Mouse (Mus musculus) hindbrain, embryonic 13.5 days (tissue): ENCODE measurements around the gene Plekhg2. TPM values are rescaled to one million over a fixed set of nuclear protein-coding genes. Genes with fewer than 3 reads are reported as not detected.
A peak's percentile ranks its signal among the peaks of the same experiment; 100 is the strongest.
"Not testable (repeated sequence)": the region's sequence is repeated elsewhere in the genome, so short reads cannot be mapped to it uniquely, and the experiment has no call there.

Source experiments
- ATAC-seq: fragments of 200-750 bp; cut with Nextera tagmentation; 2 replicates; pipeline ENCODE4 v1.8.0; 2017; ENCODE audit warnings: moderate TSS enrichment; ENCODE audit not compliant: low FRiP score
- H3K27ac ChIP-seq: fragments of 300-500 bp; sonication (generic); 2 replicates; pipeline ENCODE4 v1.5.1; 2015; ENCODE audit warnings: inconsistent platforms, mild to moderate bottlenecking, moderate library complexity
- H3K27me3 ChIP-seq: fragments of 300-500 bp; sonication (generic); 2 replicates; pipeline ENCODE4 v1.6.1; 2015; ENCODE audit warnings: mild to moderate bottlenecking, inconsistent platforms
- H3K36me3 ChIP-seq: fragments of 300-500 bp; sonication (generic); 2 replicates; pipeline ENCODE4 v1.6.1; 2015; ENCODE audit warnings: mild to moderate bottlenecking, inconsistent platforms
- H3K4me1 ChIP-seq: fragments of 300-500 bp; sonication (generic); replicated peaks from 2 replicates; pipeline ENCODE4 v1.6.1; 2015; ENCODE audit warnings: inconsistent platforms
- H3K4me2 ChIP-seq: fragments of 300-500 bp; sonication (generic); 2 replicates; pipeline ENCODE4 v1.6.1; 2015; ENCODE audit warnings: inconsistent platforms, mild to moderate bottlenecking, moderate library complexity
- H3K4me3 ChIP-seq: fragments of 300-500 bp; sonication (generic); 2 replicates; pipeline ENCODE4 v1.5.1; 2015; ENCODE audit warnings: mild to moderate bottlenecking, inconsistent platforms
- H3K9ac ChIP-seq: fragments of 300-500 bp; sonication (generic); 2 replicates; pipeline ENCODE4 v1.6.1; 2015; ENCODE audit warnings: mild to moderate bottlenecking, inconsistent platforms
- H3K9me3 ChIP-seq: fragments of 300-500 bp; sonication (generic); 2 replicates; pipeline ENCODE4 v1.6.1; 2016; ENCODE audit warnings: inconsistent platforms
- WGBS: fragments of 180-500 bp; shearing (Covaris S2); methylation state at CpG from one replicate; pipeline ENCODE4 v1.1.7; 2015; 5-methylcytosine and 5-hydroxymethylcytosine counted together
- polyA plus RNA-seq: library from polyadenylated mRNA; unstranded; fragments of >200 nt; fragmentation: Nextera tagmentation; extraction: Ambion mirVana; gene quantifications from 2 replicates; pipeline ENCODE4 v1.2.1, GENCODE M21; 2015

Plekhg2 gene
- polyA plus RNA-seq, 1 experiment from 2014 or later = 34.6 TPM

DNA sequence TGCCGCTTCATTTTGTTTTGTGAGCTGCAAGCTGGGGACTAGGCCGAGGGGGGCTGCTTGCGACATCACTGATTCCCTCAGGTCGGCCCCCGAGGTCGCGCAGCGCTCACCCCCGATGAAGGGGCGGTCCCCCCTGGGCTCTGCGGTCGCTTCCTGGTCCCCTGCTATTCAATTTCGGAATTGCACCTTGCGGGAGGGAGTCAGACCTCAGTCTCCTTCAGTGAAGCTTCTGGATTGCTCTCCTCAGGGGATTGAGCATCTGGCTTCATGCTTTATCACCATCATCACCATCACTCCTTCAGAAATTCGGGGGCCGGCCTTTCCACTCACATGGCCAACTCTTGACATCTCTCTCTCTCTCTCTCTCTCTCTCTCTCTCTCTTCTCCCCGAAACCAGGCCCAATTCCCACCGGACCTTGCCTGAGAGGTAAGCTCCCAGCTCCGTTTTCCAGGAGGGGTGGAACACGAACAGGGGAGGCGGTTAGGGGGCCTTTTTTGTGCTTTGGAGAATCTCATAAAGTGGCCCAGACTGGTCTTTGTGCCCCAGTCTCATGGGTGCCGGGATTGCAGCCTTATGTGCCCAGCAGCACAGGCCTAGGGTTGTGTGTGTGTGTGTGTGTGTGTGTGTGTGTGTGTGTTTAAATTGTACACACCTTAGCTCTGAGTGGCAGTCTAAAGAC is 21.0 kb upstream of the Plekhg2 start:
- Histone ChIP-seq H3K9ac (peak overlapping the region; percentile 90), H3K27me3 (no peaks in the 10 kb centered on the region), H3K4me3 (peak overlapping the region; percentile 93), H3K4me2 (peak overlapping the region; percentile 90), H3K27ac (peak overlapping the region; percentile 86), H3K9me3 (no peaks in the 10 kb centered on the region), H3K4me1 (peaks cover 28% of the 10 kb centered on the region), H3K36me3 (peaks cover 57% of the 10 kb centered on the region)
- WGBS = 9% methylated on average over 22 of the region's 22 CpGs
- no peak for ATAC-seq

DNA sequence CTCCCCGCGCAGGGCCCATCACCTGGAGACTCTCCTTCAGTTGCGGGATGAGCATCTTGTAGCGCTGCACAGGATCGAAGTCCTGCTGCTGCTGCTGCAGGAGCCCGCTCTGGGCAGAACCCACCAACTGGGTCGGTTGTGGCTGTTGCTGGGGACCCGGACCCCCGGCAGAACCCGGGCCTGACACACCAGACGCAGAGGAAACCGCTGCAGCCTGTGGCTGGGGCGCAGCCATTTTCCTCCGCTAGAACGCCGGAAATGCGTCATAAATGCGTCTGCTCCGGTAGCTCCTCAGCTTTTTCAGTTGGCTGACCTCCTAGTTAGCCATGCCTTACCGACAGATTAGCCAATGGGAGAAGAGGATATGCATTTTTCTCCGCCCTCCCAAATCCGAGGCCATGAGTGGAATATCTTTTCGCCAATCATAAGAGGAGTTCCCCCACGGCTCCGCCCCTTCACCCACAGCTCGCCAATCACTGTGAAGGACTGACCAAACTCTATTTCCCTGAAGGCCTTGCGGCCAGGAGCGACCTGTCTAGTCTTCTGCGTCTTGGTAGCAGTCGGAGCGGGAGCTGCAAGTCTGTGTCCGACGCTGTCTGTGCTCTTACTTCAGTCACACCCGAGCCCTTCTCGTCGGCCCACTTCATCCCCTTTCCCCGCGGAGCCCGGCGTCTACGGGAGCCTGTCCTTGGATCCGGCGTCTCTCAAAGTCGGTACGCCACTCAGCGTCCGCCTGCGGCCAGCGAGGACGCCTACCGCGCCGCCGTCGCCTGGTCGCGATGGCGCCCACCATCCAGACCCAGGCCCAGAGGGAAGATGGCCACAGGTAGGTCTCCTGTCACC is 20.3 kb upstream of the Plekhg2 start, which contains the start of the genes Med29 and Paf1:
Med29 (minus strand) TSS at position 280 of the 843 bp plus-strand sequence.
Paf1 (plus strand) TSS at position 523 of the 843 bp plus-strand sequence.
- Histone ChIP-seq H3K36me3 (peaks cover 58% of the 10 kb centered on the region), H3K9ac (peak within 1 kb of the TSS; percentile 90), H3K4me2 (peak within 1 kb of the TSS; percentile 90), H3K27ac (peak within 1 kb of the TSS; percentile 86), H3K27me3 (no peaks in the 10 kb centered on the region), H3K4me1 (peaks cover 28% of the 10 kb centered on the region), H3K9me3 (no peaks in the 10 kb centered on the region), H3K4me3 (peak within 1 kb of the TSS; percentile 93)
- peak; percentile 99 for ATAC-seq
- under 1% methylated on average over 58 of the region's 58 CpGs for WGBS

DNA sequence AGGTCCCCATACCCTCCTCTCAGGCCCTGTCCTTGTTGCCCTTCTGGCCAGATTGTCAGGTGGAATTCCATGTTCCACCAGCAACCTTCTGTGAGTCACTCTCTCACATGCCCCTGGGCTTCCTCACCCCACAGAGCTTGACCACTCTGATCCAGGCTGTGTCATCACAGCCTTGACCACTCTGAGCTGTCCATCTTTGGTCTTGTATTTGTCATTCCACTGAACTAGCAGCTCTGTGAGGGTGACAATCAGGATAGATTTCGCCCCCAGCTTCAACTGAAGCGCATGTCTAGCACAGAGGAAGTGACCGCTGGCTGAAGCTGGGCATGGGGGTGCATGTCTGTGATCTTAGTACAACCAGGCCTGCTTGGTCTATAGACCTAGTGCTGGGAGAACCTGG is 17.9 kb upstream of the Plekhg2 start:
- no peak overlapping the region for H3K4me2 ChIP-seq
- 96% methylated on average over 3 of the region's 3 CpGs for WGBS
- H3K27ac ChIP-seq = no peak overlapping the region
- H3K4me3 ChIP-seq = no peak overlapping the region
- H3K4me1 ChIP-seq = peaks cover 28% of the 10 kb centered on the region
- no peaks in the 10 kb centered on the region for H3K9me3 ChIP-seq
- no peak for ATAC-seq
- peaks cover 58% of the 10 kb centered on the region for H3K36me3 ChIP-seq
- H3K27me3 ChIP-seq = no peaks in the 10 kb centered on the region
- H3K9ac ChIP-seq = no peak overlapping the region

DNA sequence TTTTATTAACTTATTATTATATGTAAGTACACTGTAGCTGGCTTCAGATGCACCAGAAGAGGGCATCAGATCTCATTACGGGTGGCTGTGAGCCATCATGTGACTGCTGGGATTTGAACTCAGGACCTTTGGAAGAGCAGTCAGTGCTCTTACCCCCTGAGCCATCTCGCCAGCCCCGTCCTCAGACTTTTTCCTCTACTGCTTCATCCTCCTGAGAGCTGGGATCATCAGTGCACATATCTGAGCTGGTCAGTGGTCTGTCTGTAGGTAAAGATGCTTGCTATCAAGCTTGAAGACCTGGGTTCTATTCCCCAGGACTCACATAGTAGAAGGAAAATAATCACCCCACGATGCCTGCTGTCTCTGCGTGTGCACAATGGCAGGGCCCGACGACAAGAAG is 15.0 kb upstream of the Plekhg2 start:
- peaks cover 56% of the 10 kb centered on the region for H3K36me3 ChIP-seq
- H3K27ac ChIP-seq, H3K4me3 ChIP-seq, ATAC-seq, H3K4me2 ChIP-seq, H3K27me3 ChIP-seq, H3K9ac ChIP-seq, H3K9me3 ChIP-seq: not testable (repeated sequence)
- peaks cover 22% of the 10 kb centered on the region for H3K4me1 ChIP-seq
- WGBS = 86% methylated on average over 7 of the region's 7 CpGs

DNA sequence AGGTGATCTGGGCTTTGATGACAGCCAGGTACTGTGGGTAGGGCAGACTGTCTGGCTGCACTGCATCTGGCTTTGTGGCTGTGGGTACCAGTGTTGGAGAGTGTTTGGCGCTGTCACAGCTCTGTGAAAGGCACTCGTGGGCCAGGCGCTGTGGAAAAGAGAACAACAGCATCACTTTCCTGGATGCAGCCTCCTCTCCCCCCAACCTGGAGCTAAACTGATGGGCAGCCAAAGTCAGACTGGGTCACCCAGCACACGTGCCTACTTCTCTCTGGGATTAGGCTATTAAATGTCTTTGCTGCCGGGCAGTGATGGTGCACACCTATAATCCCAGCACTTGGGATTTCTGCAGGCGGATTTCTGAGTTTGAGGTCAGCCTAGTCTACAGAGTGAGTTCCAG is 14.5 kb upstream of the Plekhg2 start:
- H3K4me2 ChIP-seq, H3K9ac ChIP-seq, ATAC-seq, H3K9me3 ChIP-seq, H3K4me3 ChIP-seq, H3K27ac ChIP-seq, H3K27me3 ChIP-seq: not testable (repeated sequence)
- Histone ChIP-seq H3K36me3 (peaks cover 56% of the 10 kb centered on the region), H3K4me1 (peaks cover 24% of the 10 kb centered on the region)
- 84% methylated on average over 6 of the region's 6 CpGs for WGBS

DNA sequence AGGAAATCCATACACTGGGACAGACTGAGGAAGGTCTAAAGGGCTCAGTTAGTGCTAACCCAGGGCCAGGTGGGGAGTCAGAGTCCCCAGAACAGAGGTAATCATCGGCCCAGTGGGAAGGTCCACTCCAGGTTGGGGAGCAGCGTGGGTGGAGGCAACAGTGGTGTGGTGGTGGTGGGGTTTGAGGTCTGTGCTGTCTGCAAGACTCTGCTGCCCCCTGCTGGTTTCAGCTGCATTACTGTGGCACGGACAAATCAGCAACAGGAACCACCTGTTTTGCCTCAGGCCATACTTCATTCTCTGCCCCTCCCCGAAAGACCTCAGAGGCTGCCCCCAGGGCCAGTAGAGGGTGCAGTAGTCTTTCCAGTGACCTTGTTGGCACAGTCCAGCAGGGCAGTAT is 14.1 kb upstream of the Plekhg2 start:
- peaks cover 23% of the 10 kb centered on the region for H3K4me1 ChIP-seq
- H3K9ac ChIP-seq = no peak overlapping the region
- no peaks in the 10 kb centered on the region; the same call in 1 of the 2 replicates for H3K27me3 ChIP-seq
- peak; percentile 43; the same call in 1 of the 2 replicates for ATAC-seq
- H3K27ac ChIP-seq = no peak overlapping the region
- H3K36me3 ChIP-seq = peaks cover 56% of the 10 kb centered on the region
- no peaks in the 10 kb centered on the region for H3K9me3 ChIP-seq
- no peak overlapping the region for H3K4me3 ChIP-seq
- H3K4me2 ChIP-seq = no peak overlapping the region
- WGBS = 27% methylated on average over 4 of the region's 4 CpGs

DNA sequence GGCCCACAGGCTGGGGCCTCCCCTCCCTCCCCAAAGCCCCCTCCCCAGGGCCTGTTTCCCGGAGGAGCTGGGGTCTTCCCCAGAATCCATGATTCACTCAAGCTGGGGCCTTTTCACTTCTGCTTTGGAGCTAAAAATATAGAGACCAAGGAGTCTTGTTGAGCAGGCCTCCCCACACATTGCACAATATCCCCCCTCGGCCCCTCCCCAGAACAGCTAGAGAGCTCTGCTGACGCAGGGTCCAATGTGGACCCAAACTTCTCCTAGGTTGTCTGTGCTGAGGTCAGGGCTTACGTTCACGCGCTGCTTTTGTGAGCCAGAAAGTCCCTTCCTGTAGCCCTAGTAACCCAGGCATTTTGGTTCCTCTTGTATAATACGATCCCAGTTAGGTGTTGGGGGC is 13.6 kb upstream of the Plekhg2 start:
- no peak for ATAC-seq
- Histone ChIP-seq H3K4me1 (peaks cover 22% of the 10 kb centered on the region), H3K9ac (0 out of 2 replicates have a peak overlapping the region, but pooled peaks have one; percentile 19), H3K4me3 (no peak overlapping the region), H3K27ac (no peak overlapping the region), H3K36me3 (peaks cover 56% of the 10 kb centered on the region), H3K9me3 (no peaks in the 10 kb centered on the region), H3K27me3 (peaks cover 4% of the 10 kb centered on the region; the same call in 1 of the 2 replicates), H3K4me2 (no peak overlapping the region)
- 86% methylated on average over 7 of the region's 7 CpGs for WGBS

DNA sequence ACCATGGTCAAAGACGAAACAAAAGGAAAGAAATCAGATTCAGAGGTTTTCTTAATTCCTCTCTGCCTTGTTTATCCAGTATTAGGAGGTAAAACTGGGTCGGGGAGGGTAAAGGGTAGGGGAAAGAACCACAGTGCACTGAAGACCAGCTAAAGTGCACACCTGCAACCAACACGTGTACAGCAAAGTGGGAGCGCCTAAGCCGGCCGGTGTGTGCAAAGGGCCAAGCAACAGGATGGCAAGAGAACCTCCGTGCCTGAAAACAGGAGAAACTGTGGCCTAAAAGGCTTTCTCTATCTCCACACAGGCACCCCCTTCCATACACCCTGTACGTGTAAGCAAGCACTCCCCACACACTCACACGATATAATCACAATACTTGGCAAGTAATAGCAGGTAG is 12.8 kb upstream of the Plekhg2 start:
- no peak for ATAC-seq
- Histone ChIP-seq H3K9me3 (no peaks in the 10 kb centered on the region), H3K4me2 (no peak overlapping the region), H3K9ac (no peak overlapping the region), H3K27ac (no peak overlapping the region), H3K36me3 (peaks cover 48% of the 10 kb centered on the region), H3K4me1 (peaks cover 25% of the 10 kb centered on the region), H3K4me3 (no peak overlapping the region), H3K27me3 (peaks cover 12% of the 10 kb centered on the region; the same call in 1 of the 2 replicates)
- 95% methylated on average over 9 of the region's 9 CpGs for WGBS

DNA sequence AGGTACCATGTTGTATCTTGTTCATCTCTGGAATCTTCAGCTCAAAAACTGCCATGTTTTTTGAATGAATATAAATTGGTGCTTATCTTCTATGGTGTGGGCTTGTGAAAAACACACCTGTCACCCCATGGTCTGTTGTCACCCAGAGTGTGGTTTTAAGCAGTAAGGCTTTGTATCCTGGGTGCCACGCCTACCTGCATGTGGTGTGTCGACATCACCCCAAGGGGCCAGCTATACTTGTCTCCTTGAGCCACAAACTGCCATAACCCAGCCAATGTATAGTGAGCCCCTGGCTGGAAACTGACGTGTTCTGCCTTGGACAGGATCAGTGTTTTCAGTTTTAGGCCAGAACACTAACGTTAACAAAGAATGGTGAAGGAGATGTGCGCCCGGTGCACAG is 11.8 kb upstream of the Plekhg2 start:
- Histone ChIP-seq H3K27me3 (peaks cover 13% of the 10 kb centered on the region; the same call in 1 of the 2 replicates), H3K4me3 (no peak overlapping the region), H3K4me1 (peaks cover 30% of the 10 kb centered on the region), H3K9me3 (no peaks in the 10 kb centered on the region), H3K4me2 (no peak overlapping the region), H3K9ac (no peak overlapping the region), H3K27ac (no peak overlapping the region), H3K36me3 (peaks cover 39% of the 10 kb centered on the region)
- 92% methylated on average over 6 of the region's 6 CpGs for WGBS
- no peak for ATAC-seq

DNA sequence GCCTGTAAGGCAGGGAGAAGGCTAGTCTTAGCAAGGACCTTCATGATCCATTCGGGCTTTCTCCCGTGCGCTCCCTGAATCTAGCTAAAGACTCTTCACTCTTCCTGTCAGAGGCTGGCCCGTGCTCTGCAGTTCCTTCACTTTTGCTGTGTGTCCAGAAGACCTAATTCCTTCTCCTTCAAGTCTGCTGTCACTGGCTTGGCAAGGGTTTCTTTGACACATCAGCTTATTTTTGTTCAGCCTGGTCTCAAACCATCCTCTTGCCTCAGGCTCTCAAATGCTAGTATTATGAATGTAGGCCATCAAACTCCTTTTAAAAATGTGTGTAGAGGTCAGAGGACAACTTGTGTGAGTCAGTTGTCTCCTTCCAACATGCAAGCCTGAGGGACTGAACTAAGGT is 11.2 kb upstream of the Plekhg2 start:
- no peak for ATAC-seq
- Histone ChIP-seq H3K4me3 (no peak overlapping the region), H3K4me1 (peaks cover 35% of the 10 kb centered on the region), H3K27ac (no peak overlapping the region), H3K4me2 (no peak overlapping the region), H3K36me3 (peaks cover 33% of the 10 kb centered on the region), H3K9me3 (no peaks in the 10 kb centered on the region), H3K9ac (no peak overlapping the region), H3K27me3 (peaks cover 13% of the 10 kb centered on the region; the same call in 1 of the 2 replicates)
- WGBS = 81% methylated on average over 4 of the region's 4 CpGs

DNA sequence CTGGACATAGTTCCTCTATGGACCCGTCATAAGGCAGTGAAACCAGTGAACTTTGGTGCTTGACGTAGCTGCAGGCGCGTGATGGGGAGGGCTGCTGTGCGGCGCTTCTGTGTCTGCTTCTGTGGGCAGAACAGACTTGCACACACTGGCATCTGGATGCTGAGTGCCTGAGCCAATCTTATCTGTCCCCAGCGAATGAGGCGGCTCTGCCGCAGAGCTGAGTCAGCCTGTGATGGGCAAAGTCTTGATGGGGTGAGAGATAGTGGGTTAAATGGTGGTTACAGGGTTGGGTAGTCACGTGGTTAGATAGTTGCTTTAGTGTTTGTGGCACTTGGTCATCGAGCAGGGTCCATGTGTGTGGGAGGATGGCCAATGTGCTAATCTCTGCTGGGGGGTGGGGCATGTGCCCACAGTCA is 10.6 kb upstream of the Plekhg2 start:
- Histone ChIP-seq H3K4me2 (no peak overlapping the region), H3K9me3 (no peaks in the 10 kb centered on the region), H3K4me3 (no peak overlapping the region), H3K27ac (peak overlapping the region; percentile 32; the same call in 1 of the 2 replicates), H3K4me1 (peaks cover 41% of the 10 kb centered on the region), H3K27me3 (peaks cover 15% of the 10 kb centered on the region), H3K9ac (no peak overlapping the region), H3K36me3 (peaks cover 27% of the 10 kb centered on the region)
- ATAC-seq = no peak
- 77% methylated on average over 11 of the region's 11 CpGs for WGBS

DNA sequence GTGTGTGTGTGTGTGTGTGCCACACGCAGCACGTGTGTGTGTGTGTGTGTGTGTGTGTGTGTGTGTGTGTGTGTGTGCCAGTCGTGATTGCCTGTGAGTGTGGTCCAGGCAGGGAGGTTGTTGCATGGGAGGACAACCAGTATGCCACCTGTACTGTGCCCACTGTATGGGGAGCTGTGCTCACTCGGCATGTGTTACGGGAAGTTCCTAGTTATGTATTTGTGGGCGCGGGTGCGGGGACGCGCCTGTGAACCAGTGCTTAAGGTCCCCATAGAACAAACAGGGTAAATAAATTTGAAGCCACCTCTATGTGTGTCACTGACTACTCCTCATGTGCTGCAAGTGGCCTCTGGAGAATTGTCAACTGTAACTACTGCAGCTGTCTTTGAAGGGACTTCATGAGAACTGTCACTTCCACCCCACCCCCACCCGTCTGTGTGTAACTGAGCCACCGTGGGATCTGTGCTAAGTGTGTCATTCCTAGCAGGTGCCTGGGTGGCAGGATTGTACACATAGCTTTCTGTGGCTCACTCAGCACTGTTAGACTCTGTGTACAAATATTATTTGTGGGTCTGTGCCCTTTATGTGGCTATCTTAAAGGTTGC is 10.1 kb upstream of the Plekhg2 start:
- Histone ChIP-seq H3K27ac (peak overlapping the region; percentile 32; the same call in 1 of the 2 replicates), H3K4me1 (peaks cover 46% of the 10 kb centered on the region)

More for the DNA sequence above, 10.1 kb upstream of the Plekhg2 start:
- peaks cover 22% of the 10 kb centered on the region for H3K36me3 ChIP-seq
- H3K9me3 ChIP-seq = no peaks in the 10 kb centered on the region
- no peak overlapping the region for H3K4me3 ChIP-seq
- 69% methylated on average over 10 of the region's 12 CpGs for WGBS
- peaks cover 21% of the 10 kb centered on the region for H3K27me3 ChIP-seq
- H3K4me2 ChIP-seq = peak overlapping the region; percentile 44
- H3K9ac ChIP-seq = no peak overlapping the region
- ATAC-seq = no peak
